Mouse (Mus musculus): ENCODE measurements around the gene Iqcb1. TPM values are rescaled to one million over a fixed set of nuclear protein-coding genes. Genes with fewer than 3 reads are reported as not detected.

Gene Iqcb1
- polyA plus RNA-seq (2016; fragmentation: Nextera tagmentation; extraction: Ambion mirVana), result 73.7 and 74.1 TPM in 2 replicates

GRCm38 (mm10) chr16:36828054-36828786 lies at the start of gene Iqcb1:
TSS of gene Iqcb1 (plus strand) at chr16:36828385.
- Histone ChIP-seq H3K27me3 (0 out of 2 replicates have a peak, but pooled peaks cover 3% of the 10 kb centered on the region), H3K36me3 (no peaks in the 10 kb centered on the region), H3K27ac (peak within 1 kb of the TSS; percentile 85), H3K4me1 (replicated peaks) (peaks cover 4% of the 10 kb centered on the region; the same call in 1 of the 2 replicates), H3K9ac (replicated peaks) (peak within 1 kb of the TSS; percentile 92), H3K4me2 (peak within 1 kb of the TSS; percentile 68), H3K4me3 (replicated peaks) (peak within 1 kb of the TSS; percentile 80), H3K9me3 (no peaks in the 10 kb centered on the region)
- ATAC-seq (ENCODE audit: insufficient number of reproducible peaks, insufficient read depth, low FRiP score, low TSS enrichment, low read depth), result peak; percentile 98
- WGBS, result under 1% methylated on average over 64 of the region's 64 CpGs

DNA sequence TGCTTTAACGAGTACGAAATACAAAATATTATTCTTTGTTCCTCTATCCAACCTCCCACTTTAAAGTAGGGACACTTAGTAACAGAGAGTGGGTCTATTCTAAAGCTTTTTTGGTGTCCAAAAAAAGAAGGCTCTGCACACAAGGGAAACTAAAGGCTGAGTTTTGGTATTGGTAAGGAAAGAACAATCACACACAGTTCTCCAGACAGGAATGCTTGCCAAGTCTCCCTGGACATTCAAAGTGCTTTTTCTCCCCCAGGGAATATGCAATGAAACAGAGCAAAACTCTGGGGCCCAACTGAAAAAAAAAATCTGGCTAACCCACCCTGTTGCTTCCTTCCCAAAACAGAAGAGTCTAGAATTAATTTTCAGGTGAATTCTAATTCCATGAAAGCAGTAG lies 44.0 kb upstream of the Iqcb1 start:
- Histone ChIP-seq H3K9ac (replicated peaks) (no peak overlapping the region), H3K27me3 (no peaks in the 10 kb centered on the region), H3K36me3 (no peaks in the 10 kb centered on the region), H3K4me3 (replicated peaks) (no peak overlapping the region), H3K4me2 (no peak overlapping the region), H3K27ac (no peak overlapping the region), H3K4me1 (replicated peaks) (no peaks in the 10 kb centered on the region), H3K9me3 (no peaks in the 10 kb centered on the region)
- ATAC-seq (ENCODE audit: insufficient number of reproducible peaks, insufficient read depth, low FRiP score, low TSS enrichment, low read depth), result no peak
- WGBS, result 91% methylated on average over 2 of the region's 2 CpGs

DNA sequence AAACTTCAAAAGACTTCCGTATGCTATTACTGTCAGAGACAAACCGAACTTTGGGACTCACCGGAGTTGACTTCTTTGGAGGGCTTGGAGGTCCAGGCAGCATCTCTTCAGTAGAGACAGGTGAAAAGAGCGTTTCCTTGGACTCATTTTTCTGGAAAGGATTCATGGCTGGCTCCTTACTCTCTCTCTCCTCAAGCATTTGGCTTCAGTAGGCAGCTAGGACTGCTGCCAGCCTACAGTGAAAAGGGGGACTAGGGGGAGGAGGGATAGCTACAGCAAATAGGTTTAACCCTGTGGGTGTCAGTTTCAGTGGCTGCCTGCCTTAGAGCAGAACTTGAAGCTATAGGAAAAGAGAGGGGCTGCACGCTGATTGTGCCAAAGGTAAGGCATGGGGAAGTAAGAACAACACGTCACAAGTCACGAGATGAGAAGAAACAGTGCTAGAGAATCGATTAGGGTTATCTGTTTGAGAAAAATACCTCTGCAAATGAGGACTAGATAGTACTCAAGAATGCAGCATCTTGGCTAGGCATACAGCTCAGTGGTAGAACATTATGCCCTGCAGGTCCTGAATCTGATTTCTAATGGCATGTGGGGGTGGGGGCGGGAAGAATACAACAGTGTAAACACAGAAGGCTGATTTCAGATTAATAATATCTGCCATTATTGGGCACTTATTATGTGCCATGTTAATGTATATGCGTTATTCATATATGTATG lies 43.4 kb upstream of the Iqcb1 start, which contains the start of gene Slc15a2:
Gene Slc15a2 (minus strand): TSS at position 369 of the 720 bp plus-strand sequence.
- no peak within 1 kb of the TSS for H3K27ac ChIP-seq
- no peak within 1 kb of the TSS for H3K4me2 ChIP-seq
- no peaks in the 10 kb centered on the region for H3K4me1 ChIP-seq (replicated peaks)
- WGBS, result 73% methylated on average over 10 of the region's 10 CpGs
- ATAC-seq (ENCODE audit: insufficient number of reproducible peaks, insufficient read depth, low FRiP score, low TSS enrichment, low read depth), result no peak
- no peaks in the 10 kb centered on the region for H3K27me3 ChIP-seq
- no peaks in the 10 kb centered on the region for H3K9me3 ChIP-seq
- H3K4me3 ChIP-seq (replicated peaks), result no peak within 1 kb of the TSS
- no peaks in the 10 kb centered on the region for H3K36me3 ChIP-seq
- H3K9ac ChIP-seq (replicated peaks), result no peak within 1 kb of the TSS

DNA sequence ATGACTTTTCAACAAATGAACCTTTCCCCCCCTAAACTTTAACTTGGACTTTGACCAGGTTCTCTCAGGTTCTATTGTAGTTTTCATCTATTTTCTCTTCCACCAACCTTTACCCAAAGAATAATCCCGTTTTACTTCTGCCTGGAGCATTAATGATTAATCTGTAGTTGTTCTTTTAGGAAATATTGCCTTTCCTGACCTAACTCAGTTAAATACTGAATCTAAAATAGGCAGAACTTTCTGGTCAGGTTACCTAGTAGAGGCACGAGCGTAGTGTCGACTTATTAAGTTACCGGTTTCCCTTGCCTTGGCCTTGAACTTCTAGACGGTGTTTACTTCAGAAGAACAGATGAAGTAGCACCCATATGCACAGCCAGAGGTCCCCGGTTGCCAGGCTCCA lies 41.7 kb upstream of the Iqcb1 start:
- Histone ChIP-seq H3K4me3 (replicated peaks) (no peak overlapping the region), H3K9ac (replicated peaks) (no peak overlapping the region), H3K9me3 (no peaks in the 10 kb centered on the region), H3K27ac (no peak overlapping the region), H3K36me3 (no peaks in the 10 kb centered on the region), H3K4me2 (no peak overlapping the region), H3K27me3 (no peaks in the 10 kb centered on the region), H3K4me1 (replicated peaks) (no peaks in the 10 kb centered on the region)
- no peak for ATAC-seq (ENCODE audit: insufficient number of reproducible peaks, insufficient read depth, low FRiP score, low TSS enrichment, low read depth)
- 85% methylated on average over 7 of the region's 7 CpGs for WGBS

DNA sequence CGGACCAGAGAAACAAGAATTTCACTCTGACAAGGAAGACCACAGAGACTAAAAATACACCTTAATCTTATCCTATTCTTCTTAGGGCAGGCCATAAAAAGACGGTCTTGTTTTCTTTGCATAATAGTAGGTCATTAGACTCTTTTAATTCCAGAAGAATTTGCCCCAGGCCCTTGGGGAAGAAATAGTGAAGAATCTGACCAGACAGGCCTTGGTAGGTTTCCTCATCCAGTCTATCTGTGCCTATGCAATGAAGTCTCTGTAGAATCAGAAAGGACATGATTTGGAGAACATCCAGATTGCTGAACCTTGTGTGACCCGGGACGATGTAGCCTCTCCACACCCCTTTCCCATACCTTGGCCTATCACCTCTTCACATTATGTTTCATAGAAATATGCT lies 38.0 kb upstream of the Iqcb1 start:
- no peak overlapping the region for H3K4me3 ChIP-seq (replicated peaks)
- no peaks in the 10 kb centered on the region for H3K9me3 ChIP-seq
- no peak overlapping the region for H3K9ac ChIP-seq (replicated peaks)
- no peaks in the 10 kb centered on the region for H3K27me3 ChIP-seq
- H3K4me1 ChIP-seq (replicated peaks), result no peaks in the 10 kb centered on the region
- no peak for ATAC-seq (ENCODE audit: insufficient number of reproducible peaks, insufficient read depth, low FRiP score, low TSS enrichment, low read depth)
- H3K27ac ChIP-seq, result no peak overlapping the region
- WGBS, result 86% methylated on average over 4 of the region's 4 CpGs
- H3K4me2 ChIP-seq, result no peak overlapping the region
- H3K36me3 ChIP-seq, result no peaks in the 10 kb centered on the region

DNA sequence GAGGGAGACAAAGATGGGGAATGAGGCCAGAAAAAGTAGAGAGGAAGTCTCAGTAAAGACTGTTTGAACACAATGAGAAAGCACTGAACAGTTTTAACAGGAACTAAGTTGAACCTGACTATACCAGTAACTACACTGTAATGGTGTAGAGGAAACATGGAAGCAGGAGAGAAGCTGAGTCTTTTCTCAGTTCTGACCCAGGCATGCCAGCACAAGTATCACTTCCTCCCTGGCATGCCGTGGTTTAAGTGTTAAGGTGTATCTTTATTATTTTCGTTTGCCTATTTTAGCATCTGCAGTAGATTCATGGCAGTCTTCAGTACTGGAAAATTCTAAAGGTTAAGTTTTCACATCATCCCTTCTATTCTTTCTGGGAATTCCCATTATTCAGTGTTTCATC lies 33.2 kb upstream of the Iqcb1 start:
- Histone ChIP-seq H3K4me2 (no peak overlapping the region), H3K36me3 (no peaks in the 10 kb centered on the region), H3K4me1 (replicated peaks) (no peaks in the 10 kb centered on the region), H3K27ac (no peak overlapping the region), H3K27me3 (no peaks in the 10 kb centered on the region), H3K9ac (replicated peaks) (no peak overlapping the region), H3K4me3 (replicated peaks) (no peak overlapping the region), H3K9me3 (no peaks in the 10 kb centered on the region)
- ATAC-seq (ENCODE audit: insufficient number of reproducible peaks, insufficient read depth, low FRiP score, low TSS enrichment, low read depth), result no peak
- WGBS, result 76% methylated on average over 2 of the region's 2 CpGs

DNA sequence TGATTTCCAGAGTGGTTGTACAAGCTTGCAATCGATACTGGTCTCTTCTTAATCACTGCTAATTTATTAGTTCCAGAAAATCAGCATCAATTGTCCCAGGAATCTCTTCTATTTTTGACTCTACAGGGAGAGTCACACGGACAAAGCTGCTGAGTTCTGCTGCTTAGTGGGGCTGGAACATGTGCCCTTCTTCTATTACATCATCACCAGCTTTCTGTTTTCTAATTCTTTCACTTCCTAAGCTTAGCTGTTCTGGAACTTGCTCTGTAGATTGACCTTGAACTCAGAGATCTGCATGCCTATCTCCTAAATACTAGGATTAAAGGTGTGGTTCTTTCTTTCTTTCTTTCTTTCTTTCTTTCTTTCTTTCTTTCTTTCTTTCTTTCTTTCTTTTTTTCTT lies 29.9 kb upstream of the Iqcb1 start:
- 0 out of 2 replicates have a peak, but pooled peaks cover 3% of the 10 kb centered on the region for H3K9me3 ChIP-seq
- no peaks in the 10 kb centered on the region for H3K27me3 ChIP-seq
- whole genome bisulfite sequencing, result 86% methylated on average over 2 of the region's 2 CpGs
- H3K36me3 ChIP-seq, result no peaks in the 10 kb centered on the region
- H3K4me1 ChIP-seq (replicated peaks), result no peaks in the 10 kb centered on the region
- H3K27ac ChIP-seq, result no peak overlapping the region
- no peak overlapping the region for H3K4me3 ChIP-seq (replicated peaks)
- H3K4me2 ChIP-seq, result no peak overlapping the region
- ATAC-seq (ENCODE audit: insufficient number of reproducible peaks, insufficient read depth, low FRiP score, low TSS enrichment, low read depth), result no peak
- no peak overlapping the region for H3K9ac ChIP-seq (replicated peaks)

GRCm38 (mm10) chr16:36802361-36802760 lies 25.8 kb upstream of the Iqcb1 start:
- Histone ChIP-seq H3K9me3 (0 out of 2 replicates have a peak, but pooled peaks cover 3% of the 10 kb centered on the region), H3K9ac (replicated peaks) (no peak overlapping the region), H3K4me1 (replicated peaks) (no peaks in the 10 kb centered on the region), H3K27me3 (no peaks in the 10 kb centered on the region), H3K4me3 (replicated peaks) (no peak overlapping the region), H3K36me3 (no peaks in the 10 kb centered on the region), H3K27ac (no peak overlapping the region), H3K4me2 (no peak overlapping the region)
- no peak for ATAC-seq (ENCODE audit: insufficient number of reproducible peaks, insufficient read depth, low FRiP score, low TSS enrichment, low read depth)
- 79% methylated on average over 3 of the region's 3 CpGs for WGBS

DNA sequence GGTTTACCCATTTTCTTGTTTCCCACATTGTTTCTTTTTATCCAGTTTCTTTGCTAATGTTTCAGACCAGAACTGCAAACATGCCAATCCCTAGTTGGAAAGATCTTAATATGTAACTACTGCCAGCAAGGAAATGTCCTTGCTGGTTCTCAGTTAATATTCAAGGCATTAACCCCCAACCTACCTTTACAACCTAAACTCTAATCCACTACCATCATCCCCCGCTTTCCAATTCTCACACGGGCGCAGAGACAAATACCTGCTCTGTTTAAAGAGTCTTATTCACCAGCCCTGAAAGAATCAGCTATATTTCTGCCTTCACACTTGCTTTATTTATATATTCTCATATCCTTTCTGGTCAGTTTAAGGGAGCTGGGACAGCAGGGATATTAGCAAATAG lies 19.6 kb upstream of the Iqcb1 start:
- no peaks in the 10 kb centered on the region for H3K27me3 ChIP-seq
- no peaks in the 10 kb centered on the region for H3K36me3 ChIP-seq
- no peak overlapping the region for H3K27ac ChIP-seq
- H3K4me1 ChIP-seq (replicated peaks), result no peaks in the 10 kb centered on the region
- no peak for ATAC-seq (ENCODE audit: insufficient number of reproducible peaks, insufficient read depth, low FRiP score, low TSS enrichment, low read depth)
- WGBS, result 85% methylated on average over 3 of the region's 3 CpGs
- H3K9me3 ChIP-seq, result no peaks in the 10 kb centered on the region
- no peak overlapping the region for H3K4me3 ChIP-seq (replicated peaks)
- no peak overlapping the region for H3K9ac ChIP-seq (replicated peaks)
- H3K4me2 ChIP-seq, result no peak overlapping the region

- Histone ChIP-seq H3K4me1 (replicated peaks) (no peaks in the 10 kb centered on the region), H3K9me3 (no peaks in the 10 kb centered on the region), H3K9ac (replicated peaks) (no peak overlapping the region), H3K4me2 (no peak overlapping the region), H3K36me3 (no peaks in the 10 kb centered on the region), H3K27me3 (no peaks in the 10 kb centered on the region), H3K27ac (no peak overlapping the region), H3K4me3 (replicated peaks) (no peak overlapping the region)
- no peak for ATAC-seq (ENCODE audit: insufficient number of reproducible peaks, insufficient read depth, low FRiP score, low TSS enrichment, low read depth)
- 43% methylated on average over 3 of the region's 3 CpGs for WGBS
Measured at GRCm38 (mm10) chr16:36813680-36814079, 14.5 kb upstream of the Iqcb1 start.

DNA sequence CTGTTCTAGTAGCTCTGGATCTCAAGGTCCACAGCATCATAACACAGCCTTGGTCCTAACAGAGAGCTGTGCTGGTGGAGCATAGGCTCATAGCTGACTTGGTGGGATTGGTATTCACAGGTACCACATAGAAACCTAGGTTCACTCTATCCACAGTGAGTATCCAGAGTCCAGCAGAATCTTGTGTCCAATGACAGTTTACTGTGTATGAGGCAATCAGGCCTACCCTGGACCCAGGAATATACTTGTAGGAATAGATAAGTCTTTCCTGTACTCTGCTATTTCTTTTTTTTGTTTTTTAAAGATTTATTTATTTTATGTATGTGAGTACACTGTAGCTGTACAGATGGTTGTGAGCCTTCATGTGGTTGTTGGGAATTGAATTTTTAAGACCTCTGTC lies 11.3 kb upstream of the Iqcb1 start:
- H3K4me3 ChIP-seq (replicated peaks), result no peak overlapping the region
- H3K36me3 ChIP-seq, result no peaks in the 10 kb centered on the region
- H3K27ac ChIP-seq, result no peak overlapping the region
- H3K9me3 ChIP-seq, result no peaks in the 10 kb centered on the region
- no peak overlapping the region for H3K9ac ChIP-seq (replicated peaks)
- H3K4me1 ChIP-seq (replicated peaks), result peaks cover 4% of the 10 kb centered on the region; the same call in 1 of the 2 replicates
- no peaks in the 10 kb centered on the region for H3K27me3 ChIP-seq
- no peak overlapping the region for H3K4me2 ChIP-seq
- ATAC-seq (ENCODE audit: insufficient number of reproducible peaks, insufficient read depth, low FRiP score, low TSS enrichment, low read depth), result no peak; the same call in none of the 2 replicates
